Mouse (Mus musculus) cerebellum, postnatal 14 days (tissue): ENCODE results near the gene Dcun1d5.
A peak's percentile ranks its signal among the peaks of the same experiment; 100 is the strongest.
"Not testable (repeated sequence)": the region's sequence is repeated elsewhere in the genome, so short reads cannot be mapped to it uniquely, and the experiment has no call there.

Experiments used
- DNase-seq, 2 experiments: peaks; one replicate each; pipeline ENCODE4 v3.0.0; 2021; ENCODE audit warnings: mixed read lengths in 2 of 2

The Dcun1d5 gene

DNA sequence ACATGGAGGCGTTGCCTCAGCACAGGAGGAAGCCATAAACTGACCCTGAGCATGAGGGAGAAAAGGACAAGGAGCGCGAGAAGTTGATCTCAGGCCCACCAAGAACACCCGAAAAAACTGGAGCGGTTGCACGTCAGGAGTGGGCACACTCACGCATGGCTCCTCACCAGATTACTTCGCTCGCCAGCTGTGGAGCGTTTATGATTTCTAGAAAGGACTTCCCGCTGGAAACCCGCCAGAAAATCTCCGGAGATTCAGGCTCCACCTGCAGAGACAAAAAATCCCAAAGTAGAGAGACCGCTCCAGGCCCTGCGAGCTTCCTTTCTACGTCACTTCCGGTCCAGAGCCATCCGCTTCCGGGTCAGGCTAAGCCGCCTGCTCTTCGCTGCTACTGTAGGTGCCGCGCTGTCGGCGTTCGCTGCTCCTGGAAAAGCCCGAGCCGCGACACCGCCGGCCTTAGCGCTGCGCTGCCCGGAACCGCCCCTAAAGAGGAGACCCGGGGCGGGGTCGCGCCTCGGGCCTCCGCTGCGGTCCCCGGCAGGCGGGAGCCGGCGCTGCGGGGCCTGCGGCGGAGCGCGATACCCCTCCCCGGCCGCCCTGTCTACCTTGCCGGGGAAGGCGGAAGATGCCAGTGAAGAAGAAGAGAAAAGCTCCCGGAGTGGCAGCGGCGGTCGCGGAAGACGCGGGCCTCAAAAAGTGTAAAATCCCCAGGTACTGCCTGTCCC, at the start of gene Dcun1d5, which contains the start of gene Dync2h1:
TSS of gene Dcun1d5 (plus strand) at position 349 of the 725 bp plus-strand sequence.
TSS of gene Dync2h1 (minus strand) at position 275 of the 725 bp plus-strand sequence.
- peak; percentile 95 for DNase-seq

DNA sequence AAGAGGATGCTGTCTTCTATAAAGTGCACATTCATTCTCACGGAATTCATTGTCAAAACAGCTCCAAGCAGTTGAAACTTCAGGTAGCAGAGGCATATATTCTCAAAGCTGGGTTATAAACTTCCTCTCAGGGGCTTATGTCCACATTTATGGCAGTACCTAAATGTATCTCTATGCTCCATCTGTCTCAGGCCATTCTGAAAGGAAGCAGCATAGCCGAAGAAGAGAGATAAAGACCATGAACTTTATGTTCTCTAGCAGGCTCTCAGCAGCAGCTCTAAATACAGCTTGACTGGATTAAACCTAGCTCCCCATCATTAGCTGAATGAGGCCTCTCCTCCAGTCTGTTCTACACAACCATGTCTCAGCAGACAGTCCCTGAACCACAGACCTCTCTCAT, 29.9 kb upstream of the Dcun1d5 start:
- DNase-seq = no peak

- DNase-seq = no peak
Observed at GRCm38 (mm10) chr9:7158605-7159004, 25.7 kb upstream of the Dcun1d5 start.

DNA sequence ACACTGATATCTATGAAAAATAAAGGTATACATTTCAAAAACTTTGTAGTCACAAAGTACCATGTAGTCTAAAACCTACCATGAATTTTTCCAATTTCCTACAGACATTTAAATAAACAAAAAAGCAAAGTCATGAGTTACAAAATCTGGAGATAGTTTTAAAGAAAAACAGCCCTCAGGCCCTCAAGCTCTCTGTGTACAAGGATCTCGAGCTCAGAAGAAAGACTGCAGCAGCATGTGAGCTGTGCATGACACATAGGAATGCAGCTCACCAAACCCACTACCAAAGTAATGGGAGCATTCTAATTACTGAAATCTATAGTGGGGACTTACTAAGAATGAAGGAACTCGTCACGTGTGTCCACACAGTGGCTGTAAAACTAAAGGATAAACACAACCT, 24.6 kb upstream of the Dcun1d5 start:
- no peak for DNase-seq

DNA sequence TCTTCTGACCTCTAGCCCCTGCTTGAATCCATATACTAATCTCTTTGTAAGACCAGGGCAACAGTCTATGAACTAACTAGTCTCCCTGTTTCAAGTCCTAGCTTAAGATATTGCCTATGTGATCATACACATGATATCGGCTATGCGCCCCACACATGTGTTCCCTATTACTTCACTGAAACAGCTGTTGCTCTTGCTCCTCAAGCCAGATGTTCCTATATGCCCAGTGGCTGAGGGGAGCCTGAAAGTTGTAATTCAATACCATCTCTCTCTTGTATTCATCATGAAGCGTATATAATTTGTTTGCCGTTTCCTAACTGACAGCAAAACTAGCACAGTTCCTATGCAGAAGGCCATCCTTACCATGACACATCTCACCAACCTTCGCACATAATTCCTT, 23.6 kb upstream of the Dcun1d5 start:
- DNase-seq = no peak

DNA sequence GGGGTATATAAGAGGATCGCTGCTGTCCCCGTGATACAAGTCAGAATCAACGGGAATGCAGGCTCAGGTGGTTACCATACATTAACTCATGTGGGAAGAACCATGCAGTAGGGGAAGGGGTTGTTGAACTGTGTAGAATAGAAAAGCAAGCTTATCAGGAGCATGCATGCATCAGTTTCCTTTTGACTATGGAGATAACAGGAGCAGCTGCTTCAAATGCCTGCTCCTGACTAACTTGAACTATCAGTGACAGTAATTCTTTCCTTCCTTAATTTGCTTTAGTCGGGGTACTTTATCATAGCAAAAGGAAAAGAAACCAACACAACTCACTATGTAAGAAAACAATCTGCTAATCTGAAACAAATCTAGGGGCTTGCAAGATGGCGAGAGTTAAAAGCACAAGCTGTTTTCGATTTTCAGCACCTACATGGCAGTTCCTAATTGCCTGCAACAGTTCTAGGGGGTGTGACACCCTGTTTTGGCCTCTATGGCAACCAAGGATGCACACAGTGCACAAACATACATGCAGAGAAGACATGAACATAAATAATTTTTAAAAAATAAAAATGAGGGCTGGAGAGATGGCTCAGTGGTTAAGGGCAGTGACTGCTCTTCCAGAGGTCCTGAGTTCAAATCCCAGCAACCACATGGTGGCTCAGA, 16.9 kb upstream of the Dcun1d5 start:
- DNase-seq = no peak

DNA sequence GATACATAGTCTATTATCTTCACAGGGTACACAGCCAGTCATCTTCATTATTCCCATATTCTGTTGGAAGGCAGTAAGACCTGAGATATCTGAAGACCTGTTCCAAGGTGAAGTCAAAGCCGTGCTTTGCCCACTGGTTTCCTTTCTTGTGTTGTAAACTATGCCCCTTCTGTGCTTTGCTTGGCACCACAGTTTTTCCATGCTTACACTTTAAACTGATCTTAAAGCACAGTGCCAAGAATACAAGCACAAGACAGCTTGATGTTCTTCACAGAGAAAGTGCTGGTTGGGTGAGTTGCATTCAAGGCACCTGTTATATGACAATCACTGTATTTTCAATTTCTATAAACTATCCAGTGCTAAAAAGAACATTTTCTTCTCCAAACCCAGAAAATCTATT, 10.6 kb upstream of the Dcun1d5 start:
- DNase-seq = no peak

GRCm38 (mm10) chr9:7176618-7177610, 7.4 kb upstream of the Dcun1d5 start:
- peak; percentile 93 to 94 for DNase-seq

- DNase-seq = peak in 1 of 2 experiments; percentile 54
Observed at GRCm38 (mm10) chr9:7184897-7185291, 574 bp downstream of the Dcun1d5 start.

DNA sequence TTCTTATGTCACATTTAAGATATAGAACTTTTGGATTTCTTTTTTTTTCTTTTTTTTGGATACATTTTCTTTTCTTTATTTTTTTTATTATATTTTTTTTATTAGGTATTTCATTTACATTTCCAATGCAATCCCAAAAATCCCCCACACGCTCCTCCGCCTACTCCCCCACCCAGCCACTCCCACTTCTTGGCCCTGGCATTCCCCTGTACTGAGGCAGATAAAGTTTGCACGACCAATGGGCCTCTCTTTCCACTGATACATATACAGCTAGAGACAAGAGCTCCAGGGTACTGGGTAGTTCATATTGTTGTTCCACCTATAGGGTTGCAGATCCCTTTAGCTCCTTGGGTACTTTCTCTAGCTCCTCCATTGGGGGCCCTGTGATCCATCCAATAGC, 6.4 kb downstream of the Dcun1d5 start:
- DNase-seq = not testable (repeated sequence)

DNA sequence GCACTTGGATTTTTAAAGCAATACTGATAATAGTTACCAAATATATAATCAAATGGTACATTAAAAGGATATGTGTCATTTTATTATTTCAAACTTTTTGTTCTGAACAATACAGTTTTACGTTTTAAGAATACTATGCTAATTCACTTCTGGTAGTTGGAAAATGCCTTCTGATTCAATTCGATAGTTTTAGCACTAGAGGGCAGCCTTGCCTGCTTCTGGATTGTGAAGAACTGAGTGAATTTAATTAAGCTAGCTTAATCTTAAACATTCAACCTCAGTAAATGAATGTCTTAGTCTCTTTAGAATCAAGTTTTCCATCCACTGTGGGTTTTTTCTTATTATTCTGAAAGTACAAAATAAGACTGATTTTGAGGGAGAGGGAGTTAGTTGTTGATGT, 31.9 kb downstream of the Dcun1d5 start:
- peak; percentile 4 to 12 for DNase-seq

GRCm38 (mm10) chr9:7221024-7221423, 36.7 kb downstream of the Dcun1d5 start:
- no peak for DNase-seq

DNA sequence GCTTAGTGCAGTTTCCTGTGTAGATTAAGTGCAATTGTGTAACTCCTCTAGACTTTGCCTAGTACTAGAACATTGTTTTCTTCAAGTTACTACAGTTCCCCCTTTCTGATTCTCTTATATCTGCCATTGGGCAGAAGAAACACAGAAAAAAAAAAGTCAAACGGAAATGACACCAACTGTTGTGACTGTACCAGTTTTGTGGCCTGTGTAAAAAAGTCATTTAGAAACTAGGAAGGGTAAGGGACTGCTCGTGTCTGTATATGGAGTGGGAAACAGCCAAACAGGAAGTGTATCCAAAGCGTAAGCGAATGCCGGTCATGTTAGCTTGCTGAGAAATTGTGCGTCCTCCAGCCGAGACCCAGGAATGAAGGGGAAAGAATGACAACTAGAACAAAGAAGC, 37.1 kb downstream of the Dcun1d5 start:
- no peak for DNase-seq

- DNase-seq = no peak
Observed at GRCm38 (mm10) chr9:7238619-7239018, 54.3 kb downstream of the Dcun1d5 start.

GRCm38 (mm10) chr9:7239967-7240366, 55.6 kb downstream of the Dcun1d5 start:
- DNase-seq = no peak

GRCm38 (mm10) chr9:7252797-7253654, 68.7 kb downstream of the Dcun1d5 start:
- DNase-seq = no peak
